Mouse (Mus musculus) CH12F3 (cell line): ENCODE results near the gene Utp11.

Experiments used
- in situ Hi-C: fragments of 300-500 bp; cut with MboI; formaldehyde crosslinking; loops from 2 replicates; pipeline ENCODE4 v1.14.3; 2020; ENCODE audit warnings: low sequenced_read_pairs

The Utp11 gene

DNA sequence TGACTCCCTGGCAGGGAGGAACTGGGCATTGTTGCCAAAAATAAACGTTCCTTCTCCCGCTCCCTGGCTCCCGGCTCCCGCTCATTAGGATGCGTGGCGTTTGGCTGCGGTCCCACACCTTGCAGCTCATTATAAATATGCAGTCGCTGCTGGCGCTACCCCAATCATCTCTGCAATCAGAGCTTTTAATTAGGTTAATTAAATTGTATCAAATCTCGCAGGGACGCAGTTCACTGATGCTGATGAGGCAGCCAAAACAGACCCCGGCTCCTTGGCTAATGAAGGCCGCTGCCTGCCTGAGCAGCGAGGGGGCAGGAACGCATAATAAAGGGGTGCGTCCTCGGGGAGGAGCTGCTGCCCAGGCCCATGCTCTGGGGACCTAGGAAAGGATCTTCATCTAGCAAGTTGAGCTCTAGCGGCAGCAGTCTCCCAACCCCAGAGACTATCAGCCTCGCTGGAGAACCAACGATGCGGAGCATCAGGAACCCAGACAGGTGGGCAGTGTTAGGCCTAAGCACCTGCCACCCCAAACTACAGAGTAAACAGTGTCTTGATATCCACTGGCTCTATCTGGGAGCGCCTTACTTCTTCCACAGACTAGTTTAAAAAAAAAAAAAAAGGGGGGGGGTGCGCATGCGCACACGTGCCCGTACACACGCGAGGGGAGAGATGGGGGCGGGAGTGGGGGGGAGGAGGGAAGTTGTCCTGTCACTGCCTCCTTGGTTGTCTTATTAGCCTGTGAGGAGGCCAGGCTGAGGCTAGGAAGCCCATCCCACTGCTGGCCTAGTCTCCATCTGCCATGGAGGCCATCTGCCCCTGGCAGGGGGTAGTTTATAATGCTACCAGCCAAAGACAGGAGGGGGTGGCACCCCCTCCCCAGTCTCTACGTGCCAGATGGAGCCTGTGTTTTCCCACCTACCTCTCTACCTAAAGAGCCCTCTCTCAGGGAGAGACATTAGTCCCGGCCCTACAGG, 20.8 kb downstream of the Utp11 start:
- in situ Hi-C loops = loop anchor here (10.0 kb wide), 1 partner anchor 718 kb away; no protein-coding TSS in a partner anchor

DNA sequence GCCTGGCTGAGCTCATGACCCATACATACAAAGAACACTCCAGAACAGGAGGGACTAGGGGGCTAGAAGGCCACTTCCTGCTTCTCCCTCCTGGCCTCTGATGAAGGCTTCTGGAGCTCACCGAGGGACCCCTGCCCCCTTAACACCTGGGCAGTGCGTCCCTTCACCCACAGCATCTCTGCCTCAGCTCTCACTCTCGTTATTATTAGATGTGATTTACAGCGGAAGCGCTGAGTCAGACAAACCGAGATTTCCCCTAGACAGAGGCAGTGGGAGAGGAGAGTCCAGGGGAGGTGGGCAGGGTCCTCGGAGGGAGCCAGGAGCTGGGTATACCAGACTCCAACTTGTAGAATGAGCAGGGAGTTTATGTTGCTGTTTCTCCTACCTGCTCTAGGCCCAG, 21.8 kb downstream of the Utp11 start:
- in situ Hi-C loops = loop anchor here (10.0 kb wide), 1 partner anchor 717 kb away; no protein-coding TSS in a partner anchor

DNA sequence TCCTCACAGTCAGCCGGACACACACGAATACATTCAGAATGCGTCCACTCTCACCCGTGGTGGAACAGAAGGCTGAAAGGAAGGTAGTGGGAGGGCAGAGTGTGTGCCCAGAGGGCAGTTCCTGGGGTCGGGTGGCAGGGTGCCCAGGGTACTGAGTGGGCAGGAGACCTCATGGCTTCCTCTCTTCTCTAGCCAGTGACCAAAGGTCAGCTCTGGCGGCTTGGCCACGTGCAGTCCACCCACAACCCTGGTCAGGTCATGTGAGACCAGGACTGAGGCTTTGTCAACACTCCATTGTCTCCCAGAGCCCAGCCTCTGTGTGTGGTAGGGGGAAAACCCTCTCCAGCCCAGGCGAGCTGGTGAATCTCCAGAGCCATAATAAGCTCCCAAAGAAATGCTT, 23.2 kb downstream of the Utp11 start:
- in situ Hi-C loops = loop anchor here (10.0 kb wide), 1 partner anchor 715 kb away; no protein-coding TSS in a partner anchor

DNA sequence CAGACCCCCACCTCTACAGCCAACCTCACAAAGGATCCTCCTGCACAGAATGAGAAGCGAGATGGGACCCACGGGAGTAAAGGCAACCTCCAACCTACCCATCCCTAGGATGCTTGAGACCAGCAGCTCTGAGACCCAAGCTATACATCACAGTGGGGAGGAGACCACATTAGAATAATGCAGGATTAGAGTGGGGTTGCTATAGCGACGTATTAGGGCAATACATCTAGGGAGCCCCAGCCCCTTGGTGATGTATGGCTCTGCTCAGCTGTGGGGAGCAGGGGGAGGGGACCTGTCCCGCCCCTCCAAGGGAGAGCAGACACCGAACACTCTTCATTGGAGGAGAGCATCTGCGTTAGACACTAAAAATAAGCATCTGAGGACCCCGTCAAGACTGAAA, 25.3 kb downstream of the Utp11 start:
- in situ Hi-C loops = no loop called here

DNA sequence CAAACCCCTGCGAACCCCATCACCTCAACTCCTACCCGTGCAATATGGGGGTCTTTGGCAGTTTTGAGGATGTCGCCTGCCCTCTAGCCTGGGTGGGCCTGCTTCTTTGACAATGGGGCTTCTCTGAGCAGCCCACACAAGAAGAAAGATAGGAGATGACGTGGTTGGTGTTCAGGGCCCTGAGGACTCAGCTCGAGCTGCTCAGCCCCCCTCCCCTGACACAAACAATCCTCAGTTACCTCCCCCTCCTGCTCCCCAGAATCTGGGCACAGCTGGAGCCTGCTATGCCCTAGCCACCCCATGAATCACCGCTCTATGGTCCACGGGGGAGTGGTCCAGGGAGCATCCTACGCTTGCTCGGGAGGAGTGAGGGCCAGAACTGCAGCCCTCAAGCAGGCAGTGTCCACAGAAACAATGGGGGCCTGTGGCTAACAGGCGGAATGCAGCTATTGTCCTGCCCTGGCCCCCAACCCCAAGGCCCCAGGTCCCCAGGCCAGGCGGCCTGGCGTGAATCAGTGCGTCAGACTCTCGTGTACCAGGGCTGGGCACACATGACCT, 25.8 kb downstream of the Utp11 start:
- in situ Hi-C loops = no loop called here

DNA sequence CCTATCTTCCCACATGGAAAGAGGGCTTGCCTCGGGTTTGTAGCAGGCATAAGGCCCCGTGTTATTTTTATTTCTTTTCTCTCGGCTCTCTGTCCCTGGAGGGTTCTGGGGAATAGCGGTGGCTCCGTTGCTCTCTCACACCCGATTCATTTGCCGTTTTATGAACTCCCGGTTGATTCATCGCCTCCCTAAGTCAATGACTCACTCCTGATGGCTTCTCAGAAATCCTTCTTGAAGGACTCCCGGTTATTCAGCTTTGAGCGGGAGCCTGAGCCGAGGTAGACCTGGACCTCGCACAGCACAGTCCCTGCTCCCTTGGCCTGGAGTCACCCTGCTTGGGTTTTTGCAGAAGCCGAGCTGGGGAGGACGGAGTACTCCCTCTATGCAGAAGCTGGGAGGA, 28.8 kb downstream of the Utp11 start:
- in situ Hi-C loops = no loop called here

DNA sequence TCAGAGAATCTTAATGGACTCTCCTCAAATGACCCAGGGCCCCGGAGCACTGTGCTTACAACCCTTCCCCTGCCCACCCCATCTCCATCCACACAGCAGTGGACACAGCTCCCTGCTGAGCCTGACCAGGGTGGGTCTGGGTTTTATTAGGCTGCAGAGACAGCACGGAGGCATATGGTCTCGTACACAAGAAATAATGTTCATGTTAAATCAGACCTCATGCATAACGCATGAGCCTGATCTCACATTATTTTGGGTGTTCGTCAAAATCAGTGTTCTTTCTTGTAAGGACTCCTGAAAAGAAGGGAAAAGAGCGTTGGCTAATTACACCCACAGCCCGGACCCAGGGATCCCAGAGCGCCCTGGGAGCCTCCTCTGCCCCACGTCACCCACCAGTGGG, 29.2 kb downstream of the Utp11 start:
- in situ Hi-C loops = no loop called here

DNA sequence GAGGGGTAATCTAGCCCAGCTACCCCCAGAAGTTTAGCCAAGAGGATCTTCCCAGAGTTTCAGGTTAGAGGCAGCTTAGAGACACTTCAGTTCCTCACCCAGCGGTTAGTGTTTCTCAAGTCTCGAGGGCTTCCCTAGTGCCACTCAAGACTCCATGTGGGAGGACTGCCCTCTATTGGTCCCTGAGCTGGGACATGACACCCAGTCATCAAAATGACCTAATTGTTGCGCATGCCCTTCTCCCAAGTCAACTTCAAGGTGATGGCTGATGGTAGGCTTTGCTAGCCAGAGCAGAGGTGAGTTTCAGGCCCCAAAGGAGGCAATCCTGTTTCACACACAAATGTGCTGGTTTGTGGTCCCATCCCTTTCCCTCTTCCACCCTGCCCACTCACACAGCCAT, 30.4 kb downstream of the Utp11 start:
- in situ Hi-C loops = no loop called here

DNA sequence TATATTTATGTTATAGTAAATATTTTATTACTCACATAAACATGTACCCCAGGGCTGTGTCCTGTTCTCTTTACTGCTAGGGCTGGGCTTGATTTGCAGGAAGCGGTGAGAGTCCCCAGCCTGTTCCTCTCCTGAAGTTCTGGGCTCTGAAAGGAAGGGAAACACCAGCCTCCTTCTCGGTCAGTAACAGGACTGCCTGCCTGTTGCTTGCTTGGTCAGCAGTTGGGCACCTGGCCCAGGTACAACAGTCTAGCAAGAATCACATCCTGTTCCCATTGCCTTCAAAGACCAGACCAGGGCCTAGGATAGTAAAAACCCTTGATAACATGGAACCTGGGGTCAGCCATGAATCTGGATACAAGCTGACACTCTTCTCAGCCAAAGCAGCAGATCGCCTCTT, 32.8 kb downstream of the Utp11 start:
- in situ Hi-C loops = no loop called here

DNA sequence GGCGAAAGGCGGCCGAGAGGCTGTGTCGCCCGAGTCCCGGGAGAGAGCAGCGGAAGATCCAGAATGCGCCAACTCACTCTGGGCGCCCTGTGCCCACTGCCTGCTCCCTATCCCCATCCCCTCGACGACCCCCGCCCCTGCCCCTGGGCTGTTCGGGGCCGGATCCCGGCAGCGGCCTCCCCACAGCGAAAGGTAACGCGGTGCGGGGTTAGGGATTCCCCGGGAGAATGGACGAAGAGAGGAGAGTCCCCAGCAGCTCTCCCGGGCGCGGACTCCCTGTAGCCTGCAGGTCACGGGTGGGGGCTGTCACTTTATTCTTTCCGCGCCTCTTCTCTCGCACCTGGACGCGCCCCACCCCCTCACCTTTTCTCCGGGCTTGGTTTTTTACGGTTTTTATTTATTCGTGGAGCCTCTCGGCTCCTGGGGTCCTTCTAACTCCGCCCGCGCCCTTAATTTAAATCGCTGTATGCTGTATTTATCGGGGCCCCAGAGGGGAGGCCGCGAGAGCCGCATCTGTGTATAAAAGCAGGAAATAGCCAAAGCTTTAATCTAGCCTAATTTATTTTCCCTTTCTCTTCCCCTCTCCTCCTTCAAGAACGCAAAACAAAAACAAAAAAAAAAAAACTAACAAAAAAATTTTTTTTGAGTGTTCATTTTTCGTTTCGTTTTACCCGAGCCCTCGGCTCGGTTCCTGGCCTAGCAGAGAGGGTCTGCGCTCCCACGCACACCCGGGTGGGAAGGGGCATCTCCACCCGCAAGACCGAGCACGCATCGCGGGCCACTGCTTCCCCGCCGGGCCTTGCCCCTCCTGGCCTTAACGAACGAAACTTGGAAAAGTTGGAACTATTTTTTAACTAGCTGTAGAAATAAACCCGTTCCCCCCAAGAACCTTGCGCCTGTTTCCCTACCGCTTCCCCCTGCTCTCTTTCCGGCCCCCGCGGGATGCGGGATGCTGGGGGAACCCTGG, 33.9 kb downstream of the Utp11 start:
- in situ Hi-C loops = no loop called here

DNA sequence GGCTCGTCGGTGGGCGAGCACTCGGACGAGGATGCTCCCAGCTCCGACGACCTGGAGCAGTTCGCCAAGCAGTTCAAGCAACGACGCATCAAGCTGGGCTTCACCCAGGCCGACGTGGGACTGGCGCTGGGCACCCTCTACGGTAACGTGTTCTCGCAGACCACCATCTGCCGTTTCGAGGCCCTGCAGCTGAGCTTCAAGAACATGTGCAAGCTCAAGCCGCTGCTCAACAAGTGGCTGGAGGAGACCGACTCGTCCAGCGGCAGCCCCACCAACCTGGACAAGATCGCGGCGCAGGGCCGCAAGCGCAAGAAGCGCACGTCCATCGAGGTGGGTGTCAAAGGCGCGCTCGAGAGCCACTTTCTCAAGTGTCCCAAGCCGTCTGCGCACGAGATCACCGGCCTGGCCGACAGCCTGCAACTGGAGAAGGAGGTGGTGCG, 35.0 kb downstream of the Utp11 start:
- in situ Hi-C loops = no loop called here

DNA sequence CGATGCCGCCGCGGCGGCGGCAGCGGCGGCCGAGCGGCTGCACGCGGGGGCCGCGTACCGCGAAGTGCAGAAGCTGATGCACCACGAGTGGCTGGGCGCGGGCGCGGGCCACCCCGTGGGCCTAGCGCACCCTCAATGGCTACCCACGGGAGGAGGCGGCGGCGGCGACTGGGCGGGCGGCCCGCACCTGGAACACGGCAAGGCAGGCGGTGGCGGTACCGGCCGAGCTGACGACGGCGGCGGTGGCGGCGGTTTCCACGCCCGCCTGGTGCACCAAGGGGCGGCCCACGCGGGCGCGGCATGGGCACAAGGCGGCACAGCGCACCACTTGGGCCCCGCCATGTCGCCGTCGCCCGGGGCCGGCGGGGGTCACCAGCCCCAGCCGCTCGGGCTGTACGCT, 35.6 kb downstream of the Utp11 start:
- in situ Hi-C loops = no loop called here

DNA sequence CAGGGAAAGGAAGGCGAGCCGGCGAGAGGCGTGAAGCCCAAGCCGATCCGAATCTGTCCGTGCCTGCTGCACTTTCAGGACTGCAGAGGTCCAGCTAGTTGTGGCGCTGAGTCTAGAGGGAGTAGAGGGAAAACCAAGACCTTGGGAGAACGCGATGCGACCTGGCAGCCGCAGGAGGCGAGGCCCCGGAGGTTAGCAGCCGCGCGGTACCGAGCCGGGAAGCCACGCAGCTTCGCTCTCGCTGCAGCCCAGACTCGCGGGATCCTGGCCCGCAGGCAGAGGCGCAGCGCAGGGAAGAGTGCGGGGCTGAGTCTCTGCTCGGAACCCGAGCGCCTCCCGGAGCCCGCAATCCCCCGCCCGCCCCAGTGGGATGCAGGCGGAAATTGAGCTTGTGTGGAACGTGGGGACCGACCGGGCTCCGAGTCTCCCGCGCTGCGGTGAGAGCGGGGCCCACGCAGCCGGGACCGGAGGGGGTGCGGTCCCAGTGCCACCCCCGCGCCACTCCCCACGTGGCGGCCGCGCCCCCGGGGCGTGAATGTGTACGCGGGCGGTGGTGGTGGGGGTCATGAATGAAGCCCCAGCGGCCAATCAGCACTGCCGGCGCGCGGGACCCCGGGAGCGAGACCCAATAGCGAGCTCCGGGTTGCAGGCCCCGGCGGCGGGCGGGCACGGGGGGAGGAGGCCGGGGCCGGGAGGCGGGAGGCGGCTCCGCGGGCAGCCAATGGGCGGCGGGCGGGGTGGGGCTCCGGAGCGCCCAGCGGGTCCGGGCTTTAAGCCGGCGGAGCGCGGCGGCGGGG, 36.3 kb downstream of the Utp11 start:
- in situ Hi-C loops = no loop called here

DNA sequence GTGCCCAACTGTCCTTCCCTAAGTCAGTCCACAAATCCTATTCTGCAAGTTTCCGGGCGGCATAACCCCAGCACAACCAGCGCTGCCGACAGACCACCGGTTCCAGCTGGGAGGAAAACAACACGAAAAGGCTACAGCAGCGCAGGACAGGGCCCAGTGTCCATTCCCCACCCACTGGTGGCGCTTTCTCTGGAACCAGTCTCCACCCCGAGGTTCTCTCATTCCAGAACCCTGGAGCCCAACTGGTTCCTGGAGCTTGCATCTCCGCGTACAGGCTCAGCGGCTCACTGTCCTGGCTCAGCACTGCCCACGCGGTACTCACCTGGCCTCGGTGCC, 36.9 kb downstream of the Utp11 start, which contains the start of gene Pou3f1:
Pou3f1 (plus strand) TSS at position 290 of the 336 bp plus-strand sequence.
- in situ Hi-C loops = no loop called here

DNA sequence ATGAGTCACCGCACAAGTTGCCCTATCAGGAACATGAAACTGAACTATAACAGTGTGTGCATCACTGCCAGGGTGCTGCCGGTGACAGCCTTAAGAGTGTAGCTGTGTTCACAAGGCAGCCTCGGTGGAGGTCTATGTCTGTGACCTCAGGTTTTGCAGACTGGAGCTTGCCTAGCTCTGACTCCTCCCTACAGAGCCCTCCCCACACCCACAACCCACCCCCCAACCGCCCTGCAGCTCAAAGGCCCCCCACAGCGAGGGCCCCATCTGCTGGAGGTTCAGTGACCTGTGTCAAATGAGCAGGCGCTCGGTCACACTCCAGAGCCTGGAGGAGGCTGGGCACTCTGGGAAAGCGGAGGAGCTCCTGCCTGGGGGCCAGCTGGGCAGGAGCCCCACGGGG, 40.5 kb downstream of the Utp11 start:
- in situ Hi-C loops = no loop called here

DNA sequence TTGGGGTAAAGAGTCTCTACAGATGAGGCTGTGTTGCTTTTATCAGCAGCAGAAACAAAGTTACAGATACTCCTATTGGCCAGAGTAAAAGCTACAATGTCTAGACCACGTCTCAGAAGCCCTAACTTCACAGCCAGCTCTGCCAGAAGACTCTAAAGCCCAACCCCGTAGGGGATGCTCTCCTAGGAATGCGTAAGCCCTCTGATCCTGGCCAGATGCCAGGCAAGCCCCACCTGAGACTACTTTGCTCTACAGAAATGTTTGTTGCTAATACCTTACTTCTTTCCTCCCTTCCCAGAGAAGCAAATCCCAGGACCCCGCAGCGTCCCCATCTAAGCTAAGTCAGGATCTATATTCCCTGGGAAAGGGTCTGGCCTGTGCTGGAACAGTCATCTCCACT, 45.5 kb downstream of the Utp11 start:
- in situ Hi-C loops = no loop called here

DNA sequence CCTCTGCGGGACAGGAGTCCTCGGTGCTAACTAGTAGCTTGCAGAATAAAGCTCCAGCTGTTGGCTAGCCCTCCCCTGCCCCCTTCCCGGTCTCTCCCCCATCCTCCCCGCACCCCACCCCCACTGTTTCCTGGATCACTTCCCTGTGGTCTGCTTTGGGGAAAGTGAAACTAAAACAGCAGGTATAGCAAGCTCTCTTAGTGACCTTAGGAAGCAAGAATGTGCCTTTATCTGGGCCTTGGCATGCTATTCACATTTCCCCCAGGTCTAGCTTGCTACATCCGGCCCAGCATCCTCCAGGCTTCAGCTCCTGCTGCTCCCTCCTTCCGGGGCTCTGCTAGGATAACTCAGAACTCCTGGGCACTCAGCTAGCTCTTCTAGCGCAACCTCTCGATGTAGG, 46.8 kb downstream of the Utp11 start:
- in situ Hi-C loops = no loop called here

DNA sequence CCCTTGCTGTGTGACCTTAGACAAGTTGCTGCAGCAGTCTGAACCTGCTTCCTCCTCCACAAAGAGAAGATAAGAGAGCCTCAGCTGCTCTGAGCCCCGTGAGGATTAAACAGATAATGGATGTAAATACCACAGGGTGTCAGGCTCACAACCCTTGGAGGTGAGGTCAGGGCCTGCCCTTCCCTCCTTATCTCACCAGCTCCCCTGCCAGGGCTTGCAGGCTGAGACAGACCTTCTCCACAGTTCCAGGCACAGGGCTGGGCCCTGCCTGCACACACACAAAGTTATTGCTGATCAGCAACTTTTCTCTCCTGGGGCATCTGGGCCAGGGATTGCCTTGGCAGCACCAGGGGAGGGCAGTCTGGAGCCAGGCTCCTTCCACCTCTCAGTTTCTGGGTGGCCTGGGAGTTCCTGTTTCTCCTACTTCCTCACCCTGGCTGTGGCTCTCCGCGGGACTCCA, 48.4 kb downstream of the Utp11 start:
- in situ Hi-C loops = no loop called here

DNA sequence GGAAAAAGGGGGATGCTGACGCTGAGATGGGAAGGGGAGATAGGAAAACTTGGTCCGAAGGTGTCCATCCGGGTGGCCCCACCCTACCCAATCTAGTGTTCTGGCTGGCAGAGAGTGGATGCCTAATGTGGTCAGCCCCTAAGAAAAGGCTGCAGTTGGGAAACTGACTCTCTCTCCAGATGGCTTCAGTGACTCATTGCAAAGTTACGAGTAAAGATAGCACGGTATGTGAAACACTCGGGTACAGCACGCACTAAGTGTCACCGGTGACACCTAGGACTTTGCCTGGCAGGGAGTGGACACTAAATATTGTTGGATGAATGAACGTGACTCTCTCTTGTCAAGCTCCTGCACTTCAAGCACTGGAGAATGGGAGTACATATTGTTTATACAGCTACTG, 49.5 kb downstream of the Utp11 start:
- in situ Hi-C loops = no loop called here

DNA sequence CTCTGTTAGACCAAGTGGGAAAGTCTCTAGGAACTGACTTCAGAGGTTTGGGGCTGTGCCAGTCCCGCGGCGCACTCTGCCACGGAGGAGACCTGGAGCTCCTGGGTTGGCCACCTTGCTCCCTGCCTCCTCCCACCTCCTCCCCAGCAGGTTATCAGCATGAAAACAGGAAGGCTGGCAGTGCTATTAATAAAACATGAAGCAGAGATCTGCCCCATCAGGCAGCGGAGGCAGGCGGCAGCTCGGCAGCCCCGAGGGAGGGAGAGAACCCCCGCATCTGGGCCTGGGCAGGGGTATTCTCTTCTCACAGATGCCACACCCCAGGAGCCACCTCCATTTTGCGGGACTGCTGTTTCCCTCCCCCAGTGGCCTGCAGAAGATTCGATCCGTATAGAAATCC, 53.7 kb downstream of the Utp11 start:
- in situ Hi-C loops = no loop called here
